Comparison of ENCODE assay signal across 8 mouse cellular contexts in genomic region chr17:24850065-24850772, GRCm38 (mm10). TPM values are rescaled to one million over a fixed set of nuclear protein-coding genes. Genes with fewer than 3 reads are reported as not detected.
DNase-seq lines count a peak whose midpoint lies in the region; ATAC-seq lines count a peak whose summit lies in the region.

Gene Fahd1, minus strand, starts transcription at chr17:24850364.

- peak within 1 kb of the TSS; percentile 76 to 84 for H3K4me3 ChIP-seq in heart, embryonic 14.5 days (ENCODE audit: control insufficient read depth in 1 of 2, insufficient read depth in 1 of 2, low read depth in 1 of 2, low read length in 2 of 2)
- H3K4me3 ChIP-seq in liver, embryonic 13.5 days (replicated peaks) = peak within 1 kb of the TSS; percentile 91
- H3K4me3 ChIP-seq in stomach, embryonic 16.5 days (replicated peaks; ENCODE audit: low read length) = peak within 1 kb of the TSS; percentile 95

- H3K27me3 ChIP-seq in heart, embryonic 14.5 days (ENCODE audit: control insufficient read depth, insufficient read depth, low read length) = no peaks in the 10 kb centered on the region
- 0 out of 2 replicates have a peak, but pooled peaks cover 2% of the 10 kb centered on the region for H3K27me3 ChIP-seq in liver, embryonic 13.5 days
- no peaks in the 10 kb centered on the region for H3K27me3 ChIP-seq in stomach, embryonic 16.5 days (ENCODE audit: control insufficient read depth, insufficient read depth, low read length)

- H3K36me3 ChIP-seq in heart, embryonic 14.5 days (ENCODE audit: control insufficient read depth, insufficient read depth, low read length) = peaks cover 20% of the 10 kb centered on the region; the same call in 1 of the 2 replicates
- peaks cover 25% of the 10 kb centered on the region for H3K36me3 ChIP-seq in liver, embryonic 13.5 days
- no peaks in the 10 kb centered on the region for H3K36me3 ChIP-seq in stomach, embryonic 16.5 days (ENCODE audit: control insufficient read depth, insufficient read depth, low read length)

- peak within 1 kb of the TSS; percentile 98 for H3K27ac ChIP-seq in heart, embryonic 14.5 days (replicated peaks in 1 of 2; ENCODE audit: control insufficient read depth in 1 of 2, insufficient read depth in 1 of 2, low read depth in 2 of 2, low read length in 2 of 2)
- H3K27ac ChIP-seq in liver, embryonic 13.5 days = peak within 1 kb of the TSS; percentile 99
- peak within 1 kb of the TSS; percentile 97 for H3K27ac ChIP-seq in stomach, embryonic 16.5 days (ENCODE audit: low read length)

- peaks cover 3 to 12% of the 10 kb centered on the region in 2 experiments; a peak in 3 of 4 replicates for H3K4me1 ChIP-seq in heart, embryonic 14.5 days (ENCODE audit: control insufficient read depth in 2 of 2, insufficient read depth in 2 of 2, low read length in 2 of 2)
- H3K4me1 ChIP-seq in liver, embryonic 13.5 days (replicated peaks) = peaks cover 41% of the 10 kb centered on the region
- H3K4me1 ChIP-seq in stomach, embryonic 16.5 days (ENCODE audit: control insufficient read depth, insufficient read depth, low read length) = peaks cover 18% of the 10 kb centered on the region

- under 1% methylated on average over 58 of the region's 58 CpGs for WGBS in heart, embryonic 14.5 days
- under 1% methylated on average over 58 of the region's 58 CpGs for WGBS in liver, embryonic 13.5 days (ENCODE audit: insufficient replicate concordance)
- WGBS in stomach, embryonic 16.5 days = under 1% methylated on average over 58 of the region's 58 CpGs

- peak; percentile 98 for ATAC-seq in CD4-positive, CD25-positive, alpha-beta regulatory T cell, adult 4 months
- peak; percentile 96 for ATAC-seq in heart, embryonic 14.5 days (ENCODE audit: insufficient number of reproducible peaks, insufficient read depth, low FRiP score, low read depth)
- peak; percentile 93 for ATAC-seq in liver, embryonic 13.5 days (ENCODE audit: low read depth)
- ATAC-seq in stomach, embryonic 16.5 days (ENCODE audit: insufficient read depth, low FRiP score) = peak; percentile 99

- H3K9me3 ChIP-seq in heart, embryonic 14.5 days (ENCODE audit: control insufficient read depth, low read length) = no peaks in the 10 kb centered on the region
- H3K9me3 ChIP-seq in liver, embryonic 13.5 days (replicated peaks) = no peaks in the 10 kb centered on the region
- H3K9me3 ChIP-seq in stomach, embryonic 16.5 days (replicated peaks; ENCODE audit: control insufficient read depth, low read length) = no peaks in the 10 kb centered on the region

- peak within 1 kb of the TSS; percentile 94 for H3K4me2 ChIP-seq in heart, embryonic 14.5 days (ENCODE audit: low read length)
- H3K4me2 ChIP-seq in liver, embryonic 13.5 days = peak within 1 kb of the TSS; percentile 90
- H3K4me2 ChIP-seq in stomach, embryonic 16.5 days (ENCODE audit: low read depth, low read length) = peak within 1 kb of the TSS; percentile 83

- peak; percentile 97 for DNase-seq in c-Kit-negative CD71-positive TER-119-positive erythroid progenitor cells, embryonic 14.5 days (ENCODE audit: low read depth, low spot score)
- DNase-seq in fibroblast of lung, adult 2 months (ENCODE audit: low read depth) = peak; percentile 97
- DNase-seq in kidney, postnatal 14 days = peak; percentile 98
- DNase-seq in liver, embryonic 13.5 days = peak; percentile 96
- peak; percentile 98 for DNase-seq in neural tube, embryonic 10.5 days (ENCODE audit: extremely low spot score, low spot score)

- peak within 1 kb of the TSS; percentile 89 for H3K9ac ChIP-seq in heart, embryonic 14.5 days (ENCODE audit: low read length)
- H3K9ac ChIP-seq in liver, embryonic 13.5 days = peak within 1 kb of the TSS; percentile 96
- peak within 1 kb of the TSS; percentile 82 for H3K9ac ChIP-seq in stomach, embryonic 16.5 days (ENCODE audit: low read length)

RNA-seq across cellular contexts. Expression of gene Fahd1, which starts in this region (rescaled TPM):
- polyA plus RNA-seq in CD4-positive, CD25-positive, alpha-beta regulatory T cell, adult 4 months (2017; shearing (Covaris generic)) = 1 to 10 TPM; 2.7 to 2.8 TPM
- 46.5 and 47.2 TPM in 2 replicates for polyA plus RNA-seq in heart, embryonic 14.5 days (2014; fragmentation: Nextera tagmentation; extraction: Ambion mirVana)
- 34.6 and 34.9 TPM in 2 replicates for polyA plus RNA-seq in liver, embryonic 13.5 days (2015; fragmentation: Nextera tagmentation; extraction: Ambion mirVana)
- polyA plus RNA-seq in stomach, embryonic 16.5 days (2015; fragmentation: Nextera tagmentation; extraction: Ambion mirVana) = 29.9 and 36.5 TPM in 2 replicates

Comparison
In these comparisons a context has a peak if more than half of its experiments do, and no peak if none do; other contexts are left out.
1. Peak in every context shown above with its lines: DNase-seq, ATAC-seq, H3K4me3 ChIP-seq and H3K27ac ChIP-seq.